Mouse (Mus musculus) cerebellum, adult 2 months (tissue): ENCODE measurements around the gene Pik3r4.

Experiments used
- CTCF ChIP-seq: fragments of 200-500 bp; IDR thresholded peaks from 2 replicates; pipeline ENCODE4 v1.5.1; 2011; ENCODE audit warnings: low read depth, mild to moderate bottlenecking, control low read depth, low read length, moderate library complexity, borderline replicate concordance; ENCODE audit not compliant: insufficient read depth
- POLR2A ChIP-seq: fragments of 200-500 bp; IDR thresholded peaks from 2 replicates; pipeline ENCODE4 v1.6.1; 2011; ENCODE audit warnings: low read length, control low read depth, borderline replicate concordance; ENCODE audit not compliant: insufficient read depth

- TF ChIP-seq CTCF (no peak), POLR2A (no peak)
Observed at GRCm38 (mm10) chr9:105704226-105704932, 61.6 kb downstream of the Pik3r4 start.
